Mouse (Mus musculus) mouse trophoblast stem cell (cell line): ENCODE data around the gene Olfr223.
"Not testable (repeated sequence)": the region's sequence is repeated elsewhere in the genome, so short reads cannot be mapped to it uniquely, and the experiment has no call there.

ENCODE experiments used
- in situ Hi-C, 2 experiments: fragments of 300-500 bp; cut with MseI, MboI; formaldehyde crosslinking; loops; 2 replicates in 1 of 2; 3 replicates in 1 of 2; pipeline ENCODE4 v1.15.1; 2025

Olfr223 gene

DNA sequence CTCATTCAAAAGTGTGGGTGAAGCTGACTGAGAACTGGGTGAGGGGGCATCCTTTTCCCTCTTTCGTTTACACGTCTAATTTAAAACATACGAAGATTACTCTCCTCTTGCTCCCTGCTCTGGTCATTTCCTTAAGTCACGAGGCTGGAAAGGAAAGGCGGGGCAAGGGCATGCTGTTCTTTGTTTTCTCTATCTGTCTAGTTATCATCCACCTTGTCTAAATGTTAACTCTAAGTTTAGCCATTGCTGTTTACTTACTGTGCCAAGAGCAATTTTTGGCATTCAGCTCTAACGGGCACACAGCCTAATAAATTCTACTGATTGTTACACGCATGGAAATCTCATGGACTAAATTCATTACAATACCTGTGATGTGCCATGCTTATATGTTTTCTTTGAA lies 6.1 kb upstream of the Olfr223 start:
- in situ Hi-C loops, result no loop called here

GRCm38 (mm10) chr11:59596950-59597349 lies 3.9 kb upstream of the Olfr223 start:
- in situ Hi-C loops, result no loop called here

- in situ Hi-C loops, result no loop called here
Measured at GRCm38 (mm10) chr11:59596091-59596490, 3.0 kb upstream of the Olfr223 start.

- in situ Hi-C loops, result no loop called here
Measured at GRCm38 (mm10) chr11:59589496-59589895, 3.6 kb downstream of the Olfr223 start.

- in situ Hi-C loops, result no loop called here
Measured at GRCm38 (mm10) chr11:59584539-59584938, 8.6 kb downstream of the Olfr223 start.

DNA sequence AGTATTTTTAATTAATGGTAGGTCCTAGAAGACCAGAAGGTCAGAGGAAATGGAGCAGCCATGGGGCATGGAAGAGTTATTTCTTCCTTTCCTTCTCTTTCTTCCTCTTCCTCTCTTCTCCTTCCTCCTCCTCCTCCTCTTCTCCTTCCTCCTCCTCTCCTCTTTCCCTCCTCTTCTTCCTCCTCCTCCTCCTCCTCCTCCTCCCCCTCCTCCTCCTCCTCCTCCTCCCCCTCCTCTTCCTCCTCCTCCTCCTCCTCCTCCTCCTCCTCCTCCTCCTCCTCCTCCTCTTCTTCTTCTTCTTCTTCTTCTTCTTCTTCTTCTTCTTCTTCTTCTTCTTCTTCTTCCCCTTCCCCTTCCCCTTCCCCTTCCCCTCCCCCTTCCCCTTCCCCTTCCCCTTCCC lies 17.0 kb downstream of the Olfr223 start, which contains the start of gene Olfr222:
Gene Olfr222, minus strand, starts transcription at position 101 of the 400 bp plus-strand sequence.
- in situ Hi-C loops, result not testable (repeated sequence)

DNA sequence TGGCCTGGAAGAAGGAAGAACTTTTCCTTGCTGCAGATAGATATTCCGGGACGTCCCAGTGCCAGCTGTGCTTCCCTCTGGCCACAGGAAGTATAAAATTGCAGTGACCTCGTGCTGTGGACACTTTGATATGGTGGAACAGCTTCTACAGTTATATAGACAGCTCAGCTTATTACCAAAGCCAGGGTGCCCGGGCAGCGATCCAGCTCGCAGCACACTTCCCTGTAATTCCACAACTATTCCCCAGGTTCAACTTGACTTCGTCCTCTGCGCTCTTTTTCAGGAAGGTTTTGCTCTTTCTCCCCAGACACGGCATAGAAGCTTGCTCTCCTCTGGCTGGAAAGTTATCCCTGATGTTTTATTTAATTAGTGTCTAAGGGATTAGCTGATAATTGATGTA lies 17.4 kb downstream of the Olfr223 start:
- in situ Hi-C loops, result no loop called here

GRCm38 (mm10) chr11:59569306-59569705 lies 23.8 kb downstream of the Olfr223 start:
- in situ Hi-C loops, result loop anchor here in 1 of 2 experiments (5.0 kb wide), 1 partner anchor 42 kb away; the partner anchor contains the start of gene Zkscan17

DNA sequence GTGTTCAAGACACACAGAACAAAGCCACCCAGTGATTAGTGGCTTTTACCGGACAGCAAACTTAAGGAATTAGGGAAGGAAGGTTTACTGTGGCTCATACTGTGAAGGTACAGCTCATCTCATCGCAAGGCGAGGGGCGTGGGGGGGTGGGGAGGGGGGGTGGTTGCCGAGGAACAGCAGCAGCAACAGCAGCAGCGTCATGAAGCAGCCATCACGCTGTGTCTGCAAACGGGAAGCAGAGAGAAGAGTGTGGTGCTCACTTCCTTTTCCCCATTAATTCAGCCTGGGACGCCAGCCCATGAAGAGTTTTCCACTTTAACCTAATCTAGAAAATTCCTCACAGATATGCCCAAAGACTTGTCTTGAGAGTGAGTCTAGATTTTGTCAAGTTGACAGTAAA lies 30.3 kb downstream of the Olfr223 start:
- in situ Hi-C loops, result no loop called here

DNA sequence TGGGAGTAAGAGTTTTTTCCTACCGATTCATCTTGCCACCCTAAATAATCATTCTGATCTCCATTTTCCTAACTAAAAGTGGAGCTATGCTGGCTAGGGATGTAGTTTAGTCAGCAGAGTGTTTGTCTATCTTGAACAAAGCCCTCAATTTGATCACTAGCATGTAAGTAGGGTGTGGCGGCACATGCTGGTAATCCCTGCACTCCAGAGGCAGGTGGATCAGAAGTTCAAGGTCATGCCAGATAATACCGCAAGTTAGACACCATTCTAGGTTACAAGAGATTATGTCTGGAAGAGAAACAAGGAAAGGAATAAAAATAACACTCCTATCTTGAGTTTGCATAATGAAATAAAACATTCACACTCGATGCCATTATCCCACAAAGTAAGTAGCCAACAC lies 30.8 kb downstream of the Olfr223 start:
- in situ Hi-C loops, result no loop called here

DNA sequence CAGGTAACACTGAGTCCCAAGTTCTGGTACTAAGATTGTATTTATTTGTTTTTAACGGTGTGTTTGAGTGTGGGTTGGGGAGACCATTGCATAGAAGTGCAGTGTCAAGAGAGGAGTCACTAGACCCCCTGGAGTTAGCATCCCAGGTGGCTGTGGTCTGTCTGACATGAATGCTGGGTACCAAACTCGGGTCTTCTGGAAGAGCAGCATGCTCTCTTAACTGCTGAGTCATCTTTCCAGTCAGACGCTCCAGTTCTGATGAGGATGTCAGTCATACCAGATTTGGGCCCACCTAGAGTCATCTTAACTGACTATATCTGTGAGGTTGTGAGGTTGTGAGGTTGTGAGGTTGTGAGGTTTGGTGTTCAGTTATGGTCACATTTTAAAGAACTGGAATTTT lies 32.2 kb downstream of the Olfr223 start:
- in situ Hi-C loops, result no loop called here

GRCm38 (mm10) chr11:59554535-59554934 lies 38.6 kb downstream of the Olfr223 start:
- in situ Hi-C loops, result no loop called here

DNA sequence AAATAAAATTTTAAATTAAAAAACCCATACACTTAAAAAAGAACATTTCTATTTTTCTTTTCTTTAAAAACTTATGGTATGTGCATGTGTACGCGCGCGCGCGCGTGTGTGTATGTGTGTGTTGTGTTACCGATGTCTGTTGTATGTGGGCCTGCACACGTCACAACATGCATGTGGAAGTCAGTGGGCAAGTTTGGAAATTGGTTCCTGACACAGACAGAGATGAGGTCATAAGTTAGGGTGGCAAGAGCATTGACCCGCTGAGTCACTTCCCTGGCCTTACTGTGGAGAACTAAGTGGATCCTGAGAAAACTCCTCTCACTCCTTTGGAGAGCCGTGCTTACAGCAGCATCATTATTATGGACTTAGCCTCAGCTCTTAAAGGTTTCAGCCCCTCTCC lies 39.0 kb downstream of the Olfr223 start:
- in situ Hi-C loops, result no loop called here

DNA sequence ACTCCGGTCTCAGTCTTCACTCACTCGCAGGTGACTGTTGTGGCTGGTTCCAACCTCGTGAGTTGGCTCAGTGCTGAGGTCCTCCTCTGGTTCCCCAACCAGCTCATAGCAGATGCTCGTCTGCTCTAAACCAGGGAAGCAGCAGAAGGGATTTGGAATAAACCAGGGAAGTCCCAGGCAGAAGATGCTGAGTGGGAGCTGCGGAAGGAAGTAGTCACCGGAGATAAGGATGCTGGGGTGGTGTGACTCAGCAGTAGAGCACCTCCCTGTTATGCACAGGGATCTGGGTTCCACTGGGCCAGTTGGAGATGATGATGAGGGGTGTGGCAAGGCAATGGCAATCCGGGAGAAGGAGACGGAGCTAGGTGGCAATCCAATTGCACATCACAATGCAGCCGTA lies 49.1 kb downstream of the Olfr223 start:
- in situ Hi-C loops, result no loop called here

DNA sequence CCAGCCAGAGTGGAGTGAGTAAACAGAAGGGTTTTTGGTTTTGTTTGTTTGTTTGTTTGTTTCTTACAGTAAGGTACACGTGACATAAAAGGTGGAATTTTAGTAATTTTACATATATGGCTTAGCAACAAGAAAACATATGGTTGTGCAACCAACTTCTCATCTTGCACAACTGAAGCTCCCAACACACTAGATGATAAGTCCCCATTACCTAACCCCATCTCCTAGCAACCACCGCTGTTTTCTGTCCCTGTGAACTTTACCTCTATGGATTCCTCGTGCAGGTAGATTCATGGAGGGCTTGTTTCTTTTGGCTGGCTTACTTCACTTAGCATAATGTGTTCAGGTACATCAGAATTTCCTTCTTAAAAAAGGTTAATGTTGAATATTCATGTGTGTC lies 49.7 kb downstream of the Olfr223 start:
- in situ Hi-C loops, result no loop called here

DNA sequence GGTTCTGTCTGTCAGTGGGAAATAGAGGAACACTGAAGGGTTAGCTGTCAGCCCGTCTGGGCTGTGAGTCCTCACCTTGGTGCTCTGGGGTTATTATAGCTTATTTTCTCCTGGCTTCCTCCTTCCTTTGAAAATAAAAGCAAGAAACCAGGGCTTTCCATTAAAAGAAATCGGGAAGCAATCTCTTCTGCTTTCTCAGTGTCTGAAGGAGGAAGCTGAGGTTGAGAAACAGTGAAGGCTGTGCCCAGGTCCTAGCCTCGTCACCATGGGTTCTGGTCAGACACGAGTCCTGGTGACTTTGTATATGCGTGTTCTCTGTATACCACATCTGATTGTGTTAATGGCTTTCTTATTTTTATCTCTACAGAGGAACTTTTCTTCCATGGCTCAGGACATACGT lies 50.6 kb downstream of the Olfr223 start:
- in situ Hi-C loops, result no loop called here

GRCm38 (mm10) chr11:59541324-59541723 lies 51.8 kb downstream of the Olfr223 start, which contains the start of gene Nlrp3:
Nlrp3 (plus strand) TSS chr11:59541568.
- in situ Hi-C loops, result no loop called here

GRCm38 (mm10) chr11:59540123-59540522 lies 53.0 kb downstream of the Olfr223 start:
- in situ Hi-C loops, result no loop called here
